Mouse (Mus musculus): ENCODE results near the gene Fbxo39.
"Not testable (repeated sequence)": the region's sequence is repeated elsewhere in the genome, so short reads cannot be mapped to it uniquely, and the experiment has no call there.

The Fbxo39 gene

DNA sequence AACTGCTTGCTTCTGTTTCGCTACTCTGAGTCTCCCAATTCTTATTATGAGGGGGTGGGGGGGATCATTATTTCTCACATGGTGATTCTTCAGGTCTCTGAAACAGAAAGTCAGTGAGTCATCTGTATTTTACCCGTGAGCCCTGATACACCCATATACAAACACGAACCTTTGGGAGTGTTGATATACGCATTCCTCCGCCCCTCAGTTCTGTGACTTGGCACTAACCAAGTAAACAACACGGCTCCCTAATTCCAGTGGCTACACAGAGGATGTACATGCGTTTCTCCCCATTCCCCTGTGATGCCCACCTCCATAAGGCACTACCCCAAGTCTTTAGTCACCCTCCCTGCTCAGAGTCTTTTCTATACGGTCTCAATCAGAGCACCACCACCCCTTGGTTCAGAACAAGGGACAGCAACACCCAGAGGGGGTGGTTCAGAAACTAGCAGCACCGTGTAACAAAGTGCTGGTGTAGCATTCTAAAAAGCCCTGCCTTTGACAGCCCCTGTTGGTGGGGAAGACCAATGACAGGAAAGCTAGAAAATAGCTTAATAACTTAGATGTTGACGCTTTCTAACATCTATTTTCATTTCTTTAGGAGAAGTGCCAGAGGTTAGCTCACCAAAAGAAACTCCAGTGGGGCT lies 2.8 kb upstream of the Fbxo39 start:
- no peak for DNase-seq (ENCODE audit: low spot score in 2 of 2)

GRCm38 (mm10) chr11:72318026-72318425 lies 3.8 kb downstream of the Fbxo39 start:
- no peak for DNase-seq (ENCODE audit: low spot score in 2 of 2)

GRCm38 (mm10) chr11:72324431-72324830 lies 10.2 kb downstream of the Fbxo39 start:
- DNase-seq (ENCODE audit: low spot score in 2 of 2), result no peak

- no peak for DNase-seq (ENCODE audit: low spot score in 2 of 2)
Measured at GRCm38 (mm10) chr11:72325701-72326100, 11.5 kb downstream of the Fbxo39 start.

- DNase-seq (ENCODE audit: low spot score in 2 of 2), result no peak
Measured at GRCm38 (mm10) chr11:72332951-72333667, 18.9 kb downstream of the Fbxo39 start.

DNA sequence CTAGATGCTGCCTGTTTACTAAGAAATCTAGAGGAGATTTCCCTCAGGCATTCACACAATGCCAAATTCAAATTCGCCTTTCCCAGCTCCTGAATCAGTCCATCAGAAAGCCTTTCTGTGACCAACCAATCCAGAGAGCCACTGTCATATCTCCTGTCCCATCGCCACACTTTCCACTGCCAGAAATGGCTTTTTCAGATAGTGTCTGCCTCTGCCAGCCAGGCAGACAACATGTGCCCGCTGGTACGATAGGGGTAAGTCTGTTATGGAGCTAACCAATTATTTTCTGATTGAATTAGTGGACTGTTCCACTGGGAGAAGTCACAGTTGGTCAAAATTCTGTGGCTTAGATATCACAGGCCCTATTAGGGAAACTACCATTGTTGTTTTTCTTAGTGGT lies 20.4 kb downstream of the Fbxo39 start:
- no peak for DNase-seq (ENCODE audit: low spot score in 2 of 2)

DNA sequence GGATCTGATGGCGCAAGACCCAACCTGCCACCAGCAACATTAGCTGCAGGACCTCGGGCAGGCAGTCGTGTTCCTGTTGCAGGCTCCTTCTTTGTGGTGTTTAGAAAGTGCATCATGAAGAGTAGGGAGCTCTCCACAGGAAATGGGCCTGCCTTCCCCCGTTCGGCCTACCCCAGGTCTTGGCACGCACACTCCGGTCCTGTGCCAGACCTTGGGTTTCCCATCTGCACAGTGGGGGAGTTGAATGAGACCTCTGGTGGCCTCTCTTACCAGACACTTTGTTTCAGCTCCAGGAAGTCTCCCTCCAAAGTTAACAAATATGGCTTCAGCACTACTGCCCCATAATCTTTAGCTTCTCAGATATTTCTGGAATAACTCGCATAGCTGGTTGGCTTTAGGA lies 22.5 kb downstream of the Fbxo39 start:
- DNase-seq (ENCODE audit: low spot score in 2 of 2), result no peak

DNA sequence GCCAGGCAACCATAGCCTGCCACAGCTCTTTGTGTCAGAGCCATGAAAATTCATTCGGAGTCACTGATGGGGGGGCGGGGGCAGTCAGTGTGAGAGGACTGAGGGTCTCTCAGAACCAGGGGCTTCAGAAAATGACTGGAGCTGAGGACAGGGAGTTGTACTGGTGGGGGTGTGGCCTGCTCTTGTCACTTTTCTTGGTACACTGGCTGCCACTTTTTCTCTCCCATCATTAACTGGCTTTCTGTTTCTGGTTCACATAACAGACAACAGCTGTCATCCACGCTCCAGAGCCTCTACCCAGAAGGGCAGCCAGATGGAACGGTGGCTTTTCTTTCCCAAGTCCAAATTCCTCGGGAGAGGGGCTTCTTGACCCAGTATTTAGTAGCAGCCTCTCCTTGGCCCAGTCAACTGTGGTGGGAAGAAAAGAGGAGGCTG lies 24.2 kb downstream of the Fbxo39 start:
- DNase-seq (ENCODE audit: low spot score in 2 of 2), result no peak

- no peak for DNase-seq (ENCODE audit: low spot score in 2 of 2)
Measured at GRCm38 (mm10) chr11:72339716-72340115, 25.5 kb downstream of the Fbxo39 start.

DNA sequence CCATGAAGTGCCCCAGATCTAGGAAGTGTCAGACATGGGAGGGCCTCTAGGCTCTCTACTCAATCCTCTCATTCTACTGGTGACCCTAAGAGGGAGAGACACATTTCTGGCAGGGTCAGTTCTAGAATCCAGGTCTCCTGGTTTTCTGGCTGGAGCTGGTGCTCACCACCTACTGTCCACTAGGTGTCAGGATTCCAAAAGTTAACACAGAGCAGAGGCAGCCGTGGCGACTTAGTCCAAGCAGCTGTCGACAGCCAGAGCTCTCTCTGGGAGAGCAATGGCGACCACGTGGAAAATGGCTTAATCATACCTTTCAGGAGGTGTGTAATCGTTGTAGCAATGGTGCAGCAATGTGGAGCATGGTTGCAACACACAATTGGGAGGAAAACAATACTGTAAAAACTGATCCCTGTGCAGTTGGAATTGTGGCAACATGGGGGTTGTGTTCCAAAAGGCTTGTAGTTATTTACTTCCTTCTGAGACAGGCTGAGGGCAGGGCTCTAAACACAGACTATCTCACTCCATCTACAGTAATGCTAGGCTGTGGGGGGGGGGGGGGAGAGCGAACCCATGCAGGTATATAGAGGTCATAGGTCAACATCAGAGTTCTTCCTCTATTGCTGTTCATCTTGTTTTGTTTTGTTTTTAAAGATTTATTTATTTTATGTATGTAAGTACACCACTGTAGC lies 28.4 kb downstream of the Fbxo39 start:
- peak; percentile 14 to 43 for DNase-seq (ENCODE audit: low spot score in 2 of 2)

DNA sequence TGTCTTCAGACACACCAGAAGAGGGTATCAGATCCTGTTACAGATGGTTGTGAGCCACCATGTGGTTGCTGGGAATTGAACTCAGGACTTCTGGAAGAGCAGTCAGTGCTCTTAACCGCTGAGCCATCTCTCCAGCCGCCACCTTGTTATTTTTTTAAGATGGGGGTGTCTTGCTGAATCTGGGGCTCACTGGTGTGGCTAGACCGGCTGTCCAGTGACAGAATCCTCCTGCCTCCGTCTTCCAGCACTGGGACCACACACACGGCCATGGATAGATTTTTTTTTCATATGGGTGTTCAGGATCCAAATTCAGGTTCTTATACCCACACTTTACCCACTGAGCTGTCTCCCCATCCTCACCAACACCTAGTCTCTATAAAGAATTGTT lies 29.0 kb downstream of the Fbxo39 start:
- DNase-seq (ENCODE audit: low spot score in 2 of 2), result not testable (repeated sequence)

DNA sequence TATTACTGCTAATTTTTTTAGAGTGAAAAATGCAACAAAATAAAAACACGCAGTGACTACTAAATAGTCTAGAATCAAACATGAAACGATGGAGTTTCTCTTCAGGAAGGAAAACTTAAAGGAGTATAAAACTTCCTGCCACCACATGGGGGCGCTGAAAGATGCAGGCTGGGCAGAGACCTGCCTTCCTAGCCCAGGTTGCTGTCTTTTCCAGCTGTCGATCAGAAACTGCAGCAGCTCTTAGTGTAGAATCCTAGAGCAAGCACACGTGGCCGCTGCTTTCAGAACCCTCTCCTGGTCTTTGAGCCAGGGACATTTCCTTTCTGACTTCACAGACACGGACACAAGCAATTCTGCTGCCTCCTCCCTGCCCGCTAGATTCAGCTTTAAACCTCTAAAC lies 29.7 kb downstream of the Fbxo39 start:
- peak; percentile 18 to 74 for DNase-seq (ENCODE audit: low spot score in 2 of 2)

GRCm38 (mm10) chr11:72344486-72344885 lies 30.2 kb downstream of the Fbxo39 start:
- DNase-seq (ENCODE audit: low spot score in 2 of 2), result no peak

GRCm38 (mm10) chr11:72348563-72348962 lies 34.3 kb downstream of the Fbxo39 start:
- no peak for DNase-seq (ENCODE audit: low spot score in 2 of 2)

DNA sequence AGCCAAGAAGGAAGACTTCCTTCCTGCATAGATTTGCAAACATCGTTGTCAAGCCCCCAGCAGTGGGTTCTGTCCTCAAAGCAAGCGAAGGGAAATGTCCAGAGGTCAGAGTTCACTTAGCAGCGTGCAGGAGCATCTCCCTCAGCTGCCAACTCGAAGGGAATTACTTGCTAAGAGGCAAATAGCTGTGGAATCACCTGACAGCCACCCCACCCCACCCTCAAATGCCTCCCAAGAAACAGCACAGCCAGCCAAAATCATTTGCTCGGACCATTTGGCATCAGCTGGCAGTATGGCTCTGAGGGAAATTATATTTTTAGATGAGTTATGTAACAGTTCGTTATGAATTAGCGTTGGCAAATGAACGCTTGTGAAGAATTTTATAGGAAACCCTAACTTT lies 34.8 kb downstream of the Fbxo39 start:
- no peak for DNase-seq (ENCODE audit: low spot score in 2 of 2)

DNA sequence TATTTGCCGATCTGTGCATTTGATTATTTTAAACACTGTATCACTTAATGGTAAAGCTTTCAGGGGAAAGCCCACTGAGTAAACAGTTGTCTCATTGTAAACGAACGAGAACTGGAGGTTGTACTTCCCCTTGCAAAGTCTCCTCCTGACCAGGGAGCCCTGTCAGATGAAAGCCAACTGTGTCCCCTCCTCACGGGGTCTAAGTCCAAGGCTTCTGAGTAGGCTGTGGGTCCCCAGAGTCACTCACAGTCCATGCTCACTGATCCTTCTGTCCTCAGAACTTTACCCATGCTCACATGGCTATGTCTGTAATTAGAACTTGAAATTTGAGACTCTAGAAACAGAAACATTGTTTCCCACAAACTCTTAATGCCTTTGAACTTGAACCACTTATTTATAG lies 35.4 kb downstream of the Fbxo39 start:
- no peak for DNase-seq (ENCODE audit: low spot score in 2 of 2)

GRCm38 (mm10) chr11:72352272-72352671 lies 38.0 kb downstream of the Fbxo39 start:
- DNase-seq (ENCODE audit: low spot score in 2 of 2), result no peak

DNA sequence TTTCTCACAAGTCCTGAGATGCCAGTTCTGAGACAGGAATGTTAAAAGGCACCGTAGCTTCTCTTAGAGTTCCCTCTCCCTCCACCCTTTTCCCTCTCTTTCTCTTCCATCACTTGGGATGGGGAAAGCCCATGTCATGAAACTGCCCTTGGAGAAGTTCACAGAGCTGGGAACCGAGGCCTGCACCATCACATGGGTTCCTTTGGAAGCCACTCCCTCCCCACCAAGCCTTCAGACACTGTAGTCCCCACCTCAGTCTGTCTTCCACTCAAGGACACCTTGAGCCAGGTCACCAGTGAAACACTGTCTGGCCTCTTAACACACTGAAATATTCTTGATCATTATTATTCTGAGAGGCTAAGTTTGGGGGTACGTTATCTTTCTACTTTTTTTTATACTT lies 38.9 kb downstream of the Fbxo39 start:
- no peak for DNase-seq (ENCODE audit: low spot score in 2 of 2)

GRCm38 (mm10) chr11:72354971-72355728 lies 40.9 kb downstream of the Fbxo39 start:
- DNase-seq (ENCODE audit: low spot score in 2 of 2), result peak; percentile 64 to 84

GRCm38 (mm10) chr11:72361385-72362346 lies 47.4 kb downstream of the Fbxo39 start:
- DNase-seq (ENCODE audit: low spot score in 2 of 2), result peak in 1 of 2 experiments; percentile 55

DNA sequence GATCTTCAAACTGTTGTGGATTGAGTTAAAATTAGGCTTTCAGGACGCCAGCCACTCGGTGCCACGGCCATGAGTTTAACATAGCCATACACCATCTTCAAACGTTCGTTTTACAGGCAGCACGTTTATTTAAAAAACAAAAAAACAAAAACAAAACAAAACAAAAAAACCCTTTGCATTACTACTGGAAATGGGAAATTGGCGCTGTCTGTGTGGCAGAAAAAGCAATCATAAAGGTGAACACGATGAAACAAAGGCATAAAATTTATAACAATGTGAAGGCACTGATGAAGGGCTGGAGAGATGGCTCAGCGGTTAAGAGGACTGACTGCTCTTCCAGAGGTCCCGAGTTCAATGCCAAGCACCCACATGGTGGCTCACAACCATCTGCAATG lies 48.1 kb downstream of the Fbxo39 start, which contains the start of gene Tekt1:
Gene Tekt1, minus strand, starts transcription at position 96 of the 395 bp plus-strand sequence.
- no peak for DNase-seq (ENCODE audit: low spot score in 2 of 2)

Data from spleen, postnatal 10 days (tissue).